Mouse (Mus musculus) common myeloid progenitor, adult 5-6 weeks (primary cell): ENCODE data around the gene 9130213A22Rik. TPM values are rescaled to one million over a fixed set of nuclear protein-coding genes. Genes with fewer than 3 reads are reported as not detected.

ENCODE experiments used
- ATAC-seq: replicated peaks from 2 replicates; pipeline ENCODE4 v1.8.0; 2016; ENCODE audit warnings: low read depth, mild to moderate bottlenecking, moderate TSS enrichment, inconsistent platforms; ENCODE audit not compliant: poor library complexity, severe bottlenecking
- total RNA-seq: library from RNA; stranded (forward); fragments of 200-1000, 187-1606 nt; gene quantifications from 2 replicates; pipeline ENCODE4 v1.2.3, GENCODE M21; 2017

9130213A22Rik gene
- total RNA-seq, 1 experiment from 2014 or later, result not detected

DNA sequence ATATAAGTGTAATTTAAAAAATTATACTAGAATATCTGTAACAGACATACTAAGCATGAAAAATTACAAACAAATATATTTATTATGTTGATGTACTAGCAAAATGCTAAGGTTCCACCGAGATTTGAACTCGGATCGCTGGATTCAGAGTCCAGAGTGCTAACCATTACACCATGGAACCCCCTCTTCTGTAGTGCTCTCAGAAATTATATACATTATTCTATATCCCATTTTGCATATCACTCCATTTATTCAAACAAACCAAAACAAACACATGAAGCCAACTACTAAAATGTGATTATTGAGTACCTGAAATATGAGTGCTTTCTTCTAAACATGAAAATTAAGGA is 2.1 kb upstream of the 9130213A22Rik start:
- no peak for ATAC-seq

DNA sequence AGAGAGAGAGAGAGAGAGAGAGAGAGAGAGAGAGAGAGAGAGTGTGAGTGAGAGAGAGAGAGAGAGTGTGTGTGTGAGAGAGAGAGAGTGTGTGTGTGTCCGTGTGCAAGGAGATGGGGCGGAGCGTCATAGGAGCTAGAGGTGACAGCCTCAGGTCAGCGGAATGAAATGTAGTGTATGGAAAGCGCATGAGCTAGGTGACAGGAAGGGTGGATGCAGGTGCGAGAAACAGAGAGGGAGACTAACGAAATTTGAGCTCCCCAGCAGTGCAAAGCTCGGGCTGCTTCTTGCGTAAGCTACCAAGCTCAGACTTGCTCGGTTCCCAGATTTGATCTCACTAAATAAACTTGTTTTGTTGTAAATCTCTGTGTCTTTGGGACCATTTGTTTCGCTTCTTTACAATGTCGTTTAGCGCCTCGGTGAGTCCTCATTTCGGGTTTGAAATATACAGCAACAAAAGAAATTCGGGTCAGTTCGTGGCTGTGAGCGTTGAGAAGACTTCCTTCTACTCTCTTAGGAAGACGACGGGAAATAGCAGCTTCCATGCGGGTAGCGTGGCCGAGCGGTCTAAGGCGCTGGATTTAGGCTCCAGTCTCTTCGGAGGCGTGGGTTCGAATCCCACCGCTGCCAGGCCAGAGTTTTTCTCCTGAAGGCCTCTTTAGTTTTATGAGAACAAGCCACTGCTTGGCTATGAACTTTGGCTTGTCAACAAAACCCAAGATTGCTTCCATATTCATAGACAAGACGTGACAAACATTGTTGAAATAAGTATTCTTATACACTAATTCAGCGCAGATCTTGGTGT is 1.5 kb upstream of the 9130213A22Rik start:
- peak; percentile 19 for ATAC-seq

DNA sequence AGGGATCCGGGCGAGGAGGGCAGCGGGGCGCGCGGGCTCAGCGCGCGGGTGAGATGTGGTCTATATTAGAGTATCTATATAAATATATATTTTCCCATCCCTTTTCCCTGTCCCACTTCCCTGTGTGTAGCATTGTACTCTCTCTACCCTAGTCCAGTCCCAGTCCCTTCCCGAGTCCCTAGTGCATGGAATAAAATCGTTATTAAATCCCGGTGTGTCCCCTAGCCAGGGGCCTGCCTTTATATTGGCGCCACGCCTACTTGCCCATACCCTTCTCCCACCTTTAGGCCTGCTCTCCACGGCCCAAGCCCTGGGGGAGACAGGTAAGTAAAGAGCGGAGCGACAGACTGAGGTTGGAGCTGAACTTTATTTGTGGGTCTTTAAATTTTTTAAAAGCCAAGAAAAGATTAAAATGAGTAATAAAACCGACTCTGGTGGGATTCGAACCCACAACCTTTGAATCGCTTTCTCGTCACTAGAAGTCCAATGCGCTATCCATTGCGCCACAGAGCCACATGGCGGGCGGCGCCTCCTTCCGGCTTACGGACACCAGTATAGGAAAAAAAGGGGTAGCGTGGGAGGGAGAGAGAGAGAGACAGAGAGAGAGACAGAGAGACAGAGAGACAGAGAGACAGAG is 785 bp upstream of the 9130213A22Rik start:
- ATAC-seq, result no peak

DNA sequence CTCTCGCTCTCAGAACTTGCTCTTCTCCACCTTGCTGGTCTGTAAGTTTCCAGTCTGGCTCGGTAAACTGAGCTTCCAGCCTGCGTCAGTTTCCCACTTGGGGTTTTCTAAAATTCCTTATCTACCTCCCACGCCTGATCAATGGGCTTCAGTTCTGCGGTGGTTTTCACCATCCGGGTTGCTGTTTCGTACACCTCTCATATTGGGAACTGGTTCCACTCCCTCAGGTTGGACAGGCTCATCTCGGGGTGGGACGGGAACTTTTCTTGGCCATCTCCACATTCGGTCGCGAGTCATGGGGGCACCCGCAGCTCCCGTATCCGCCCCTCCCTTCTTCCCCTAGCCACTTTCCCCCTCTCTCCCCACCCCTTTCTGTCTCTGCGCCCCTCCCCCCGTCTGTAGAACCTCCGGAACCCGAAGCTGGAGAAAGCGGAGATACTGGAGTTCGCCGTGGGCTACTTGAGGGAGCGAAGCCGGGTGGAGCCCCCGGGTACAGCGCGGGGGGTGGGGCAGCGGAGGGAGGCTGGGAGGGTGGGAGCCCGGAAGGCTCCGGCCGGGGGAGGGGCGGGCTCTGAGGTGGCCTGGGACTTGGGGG is 551 bp downstream of the 9130213A22Rik start:
- ATAC-seq, result no peak

DNA sequence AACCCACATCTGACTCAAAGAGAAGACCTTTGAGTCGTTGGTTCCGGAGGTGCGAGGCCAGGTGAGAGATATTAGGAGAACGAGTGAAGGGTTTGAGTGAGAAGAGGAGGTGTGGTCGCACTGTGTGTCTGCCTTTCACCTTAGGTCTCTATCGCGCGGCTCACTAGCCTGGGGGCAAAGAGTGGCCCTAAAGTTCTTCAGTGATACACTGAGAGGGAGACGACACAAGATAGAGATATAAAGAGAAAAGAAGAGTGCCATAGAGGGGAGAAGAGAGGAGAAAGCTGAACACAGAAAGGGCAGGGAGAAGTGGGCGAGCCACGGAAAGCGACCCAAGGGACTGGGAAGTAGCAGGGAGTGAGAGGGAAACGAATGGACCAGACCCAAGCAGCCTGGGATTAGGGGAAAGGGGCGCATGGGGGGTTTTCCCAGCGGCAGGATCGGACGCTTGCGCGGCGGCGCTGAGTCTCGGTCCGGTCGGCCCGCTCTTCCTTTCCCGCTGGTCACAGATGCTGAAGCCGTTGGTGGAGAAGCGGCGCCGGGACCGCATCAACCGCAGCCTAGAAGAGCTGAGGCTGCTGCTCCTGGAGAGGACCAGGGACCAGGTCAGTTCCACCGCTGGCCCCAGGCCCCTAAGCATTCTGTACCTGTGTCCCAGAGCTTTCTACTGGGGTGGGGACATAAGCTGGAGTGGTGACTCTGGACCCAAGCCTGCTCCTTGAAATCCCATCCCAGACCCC is 1.2 kb downstream of the 9130213A22Rik start:
- no peak for ATAC-seq

DNA sequence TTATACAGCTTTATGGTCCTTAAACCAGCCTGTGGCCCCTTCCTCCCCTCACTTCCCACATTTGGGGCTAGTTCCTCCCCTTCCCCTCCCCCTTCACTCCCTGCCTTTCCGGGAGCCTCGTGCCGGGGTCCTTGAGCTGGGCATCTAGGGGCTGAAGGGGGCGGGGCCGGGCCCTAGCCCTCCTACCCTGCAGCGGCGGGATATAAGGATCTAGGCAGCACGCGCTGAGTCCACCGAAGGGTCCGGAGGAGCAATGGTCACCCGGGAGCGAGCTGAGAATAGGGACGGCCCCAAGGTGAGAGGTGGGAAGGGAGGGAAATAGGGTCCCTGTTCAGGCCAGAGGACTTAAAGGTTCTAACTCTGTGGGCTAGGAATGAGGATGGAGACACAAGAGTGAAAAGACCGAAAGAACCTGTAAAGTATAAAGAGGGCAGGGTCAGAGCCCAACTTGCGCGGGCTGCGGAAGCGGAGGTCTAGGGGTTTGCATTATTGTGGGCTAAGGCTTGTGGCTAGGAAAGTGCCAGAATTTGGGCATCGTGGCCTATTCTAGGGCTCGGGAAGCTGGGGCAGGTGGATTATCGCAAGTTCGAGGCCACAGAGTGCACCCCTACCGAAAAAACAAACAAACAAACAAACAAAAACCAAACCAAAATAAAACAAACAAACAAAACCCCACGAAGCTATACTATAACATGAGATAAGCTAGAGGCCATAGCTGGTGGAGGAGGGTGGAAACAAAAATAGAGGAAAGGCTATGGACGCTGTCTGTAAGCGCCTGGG is 2.0 kb downstream of the 9130213A22Rik start, which contains the start of gene Hes7:
TSS of gene Hes7 (plus strand) at position 184 of the 780 bp plus-strand sequence.
- no peak for ATAC-seq

DNA sequence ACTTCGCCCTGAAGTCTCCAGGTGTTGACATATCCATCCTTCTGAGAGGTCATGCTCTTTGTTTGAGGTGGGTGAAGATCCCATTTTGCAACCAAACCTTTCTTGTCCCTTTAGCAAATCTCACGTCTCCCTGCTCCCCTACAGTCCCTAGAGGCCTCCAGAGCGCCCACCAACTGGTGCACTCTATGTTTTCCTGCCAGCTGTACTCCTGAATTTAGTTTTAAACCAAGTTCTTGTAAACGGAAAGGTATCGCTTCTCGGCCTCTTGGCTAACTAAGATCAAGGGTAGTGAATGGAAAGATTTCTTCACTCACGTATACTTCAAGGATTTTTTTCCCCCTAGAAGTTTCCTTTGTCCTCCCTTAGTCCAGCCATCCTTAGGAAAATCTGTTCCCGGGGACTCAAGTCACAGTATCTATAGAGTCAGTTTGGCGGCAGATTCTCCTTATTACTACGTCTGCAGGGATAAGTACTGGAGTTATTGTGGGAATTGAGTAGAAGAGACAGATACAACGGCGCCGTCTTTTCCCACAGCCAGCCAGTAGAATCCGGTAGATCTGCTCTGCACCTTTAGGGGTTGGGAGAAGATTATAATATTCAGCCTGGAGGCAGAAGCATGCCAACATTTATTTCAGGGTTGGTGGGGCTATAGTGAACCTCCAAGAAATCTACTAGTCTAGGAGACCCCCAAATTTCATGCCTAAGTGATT is 2.8 kb downstream of the 9130213A22Rik start:
- no peak for ATAC-seq

DNA sequence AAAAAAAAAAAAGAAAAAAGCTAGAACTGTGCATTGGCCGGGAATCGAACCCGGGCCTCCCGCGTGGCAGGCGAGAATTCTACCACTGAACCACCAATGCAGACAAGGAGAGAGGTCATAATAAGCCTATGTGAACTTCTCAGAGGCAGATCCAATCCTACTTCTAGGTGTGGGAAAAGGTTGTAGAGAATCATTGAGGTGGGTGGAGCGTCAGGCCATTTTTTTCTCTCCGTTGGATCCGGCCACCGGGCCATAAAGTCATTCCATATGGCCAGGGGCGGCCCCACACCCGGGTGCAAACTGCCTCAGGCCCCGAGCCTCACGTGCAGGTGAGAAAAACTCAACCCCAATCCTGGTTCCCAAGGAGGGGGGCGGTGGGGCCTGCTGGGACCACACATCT is 3.6 kb downstream of the 9130213A22Rik start:
- ATAC-seq, result peak; percentile 13; the same call in 1 of the 2 replicates

DNA sequence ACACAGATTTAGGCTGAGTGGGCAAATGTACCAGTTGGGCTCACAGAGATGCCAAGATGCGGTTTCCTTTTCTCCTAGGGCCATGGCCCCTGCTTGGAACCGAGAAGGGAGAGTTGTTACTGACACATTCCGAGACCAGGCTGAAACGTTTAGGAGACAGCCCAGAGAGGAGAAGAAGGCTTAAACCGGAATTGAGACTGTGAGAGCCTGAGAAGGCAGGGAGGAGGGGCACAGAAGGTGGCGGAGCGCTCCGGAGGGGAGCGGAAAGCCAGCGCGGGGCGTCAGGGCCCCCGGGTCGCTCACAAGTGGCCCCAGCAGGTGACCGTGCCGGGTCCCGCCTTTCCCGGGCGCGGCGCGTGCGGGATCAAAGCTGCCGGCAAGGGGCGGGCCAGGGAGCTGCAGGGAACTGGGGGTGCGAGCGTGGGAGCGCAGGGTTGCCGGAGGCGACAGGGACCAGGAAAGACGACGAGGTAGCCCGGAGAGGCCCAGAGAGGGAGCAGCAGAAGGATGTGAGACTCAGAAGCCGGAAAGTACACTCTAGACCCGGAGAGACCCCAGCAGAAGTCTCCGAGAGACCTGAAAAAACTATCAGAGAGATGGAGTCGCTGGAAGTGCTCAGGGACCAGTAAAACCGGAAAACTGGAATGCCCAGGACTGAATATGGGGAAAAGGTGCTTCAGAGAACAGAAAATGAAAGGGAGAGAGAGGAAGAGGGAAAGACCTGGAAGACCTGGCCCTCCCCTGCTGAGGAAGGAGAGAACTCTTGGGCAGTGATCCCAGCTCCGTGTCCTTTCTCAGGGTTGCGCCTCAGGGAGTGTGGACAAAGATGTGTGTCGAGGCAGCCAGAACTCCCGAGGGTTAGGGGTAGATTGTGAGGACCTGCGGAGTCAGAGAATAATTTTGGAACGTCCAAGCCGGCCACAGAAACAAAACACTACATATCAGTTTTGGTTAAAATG is 4.4 kb downstream of the 9130213A22Rik start:
- ATAC-seq, result peak; percentile 37

DNA sequence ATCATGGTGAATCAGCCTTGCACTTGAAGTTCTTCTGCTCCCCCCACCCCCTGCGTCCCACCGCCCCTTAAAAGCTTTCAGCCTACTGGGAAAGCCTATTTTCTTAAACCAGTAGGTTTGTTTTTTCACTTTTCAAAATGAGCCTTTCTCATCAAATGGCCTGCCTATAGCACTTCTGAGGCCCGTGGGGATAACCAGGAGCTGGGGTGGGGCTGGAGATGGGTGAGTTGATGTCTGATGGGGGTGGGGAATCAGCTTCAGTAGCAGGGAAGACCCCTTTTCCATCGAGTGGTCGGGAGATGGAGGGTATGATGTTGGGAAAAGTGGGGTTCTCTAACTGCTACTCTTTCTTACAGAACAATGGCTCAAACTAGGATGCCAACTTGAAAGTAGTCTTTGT is 5.5 kb downstream of the 9130213A22Rik start:
- no peak for ATAC-seq

DNA sequence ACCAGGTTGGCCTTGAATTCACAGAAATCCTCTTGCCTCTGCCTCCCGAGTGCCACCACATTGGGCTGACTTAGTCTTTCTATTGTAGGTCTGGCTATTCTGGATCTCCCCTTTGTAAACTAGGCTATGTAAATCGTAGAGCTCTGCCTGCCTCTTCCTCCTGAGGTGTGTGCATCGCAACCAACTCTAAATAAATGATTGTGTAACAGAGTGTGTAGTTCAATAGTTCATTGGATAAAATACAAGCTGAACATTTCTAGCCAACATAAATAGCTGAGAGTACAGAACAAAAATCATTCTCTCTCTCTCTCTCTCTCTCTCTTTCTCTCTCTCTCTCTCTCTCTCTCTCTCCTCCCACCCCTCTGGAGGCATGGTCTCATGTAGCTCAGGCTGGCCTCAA is 7.8 kb downstream of the 9130213A22Rik start:
- no peak for ATAC-seq

DNA sequence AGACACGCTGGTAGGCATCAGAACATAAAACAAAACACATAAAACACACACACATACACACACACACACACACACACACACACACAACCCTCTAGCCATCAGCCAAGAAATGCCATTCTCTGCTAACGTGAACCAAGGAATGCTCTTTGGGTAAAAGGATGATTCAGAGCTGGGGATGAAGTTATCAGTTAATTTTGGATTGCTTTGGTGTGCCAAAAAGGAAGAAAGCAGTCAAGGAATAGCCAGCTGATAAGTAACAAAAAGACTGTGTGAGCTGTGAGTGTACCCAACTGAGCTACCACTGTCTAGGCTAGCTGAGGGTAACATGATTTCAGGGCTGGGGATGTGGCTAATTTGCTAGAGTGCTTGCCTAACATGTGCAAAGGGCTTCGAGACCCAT is 8.4 kb downstream of the 9130213A22Rik start:
- ATAC-seq, result no peak

DNA sequence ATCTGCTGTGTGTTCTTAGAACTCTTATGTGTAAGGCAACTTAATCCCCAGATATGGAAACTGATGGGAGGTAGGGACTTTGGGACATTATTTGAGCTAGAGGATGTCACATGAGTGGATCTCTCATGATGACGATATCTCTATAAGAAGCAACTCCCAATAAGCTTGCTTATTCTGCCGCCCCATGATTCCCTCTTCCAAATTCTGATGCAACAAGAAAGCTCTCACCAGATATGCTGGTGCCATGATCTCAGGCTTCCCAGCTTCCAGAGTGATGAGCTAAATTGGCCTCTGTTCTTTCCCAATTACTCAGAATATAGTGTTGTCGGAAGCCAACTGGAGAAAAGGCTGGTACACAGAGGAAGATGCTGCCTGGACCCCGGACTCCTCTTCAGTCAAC is 10.5 kb downstream of the 9130213A22Rik start:
- ATAC-seq, result no peak

DNA sequence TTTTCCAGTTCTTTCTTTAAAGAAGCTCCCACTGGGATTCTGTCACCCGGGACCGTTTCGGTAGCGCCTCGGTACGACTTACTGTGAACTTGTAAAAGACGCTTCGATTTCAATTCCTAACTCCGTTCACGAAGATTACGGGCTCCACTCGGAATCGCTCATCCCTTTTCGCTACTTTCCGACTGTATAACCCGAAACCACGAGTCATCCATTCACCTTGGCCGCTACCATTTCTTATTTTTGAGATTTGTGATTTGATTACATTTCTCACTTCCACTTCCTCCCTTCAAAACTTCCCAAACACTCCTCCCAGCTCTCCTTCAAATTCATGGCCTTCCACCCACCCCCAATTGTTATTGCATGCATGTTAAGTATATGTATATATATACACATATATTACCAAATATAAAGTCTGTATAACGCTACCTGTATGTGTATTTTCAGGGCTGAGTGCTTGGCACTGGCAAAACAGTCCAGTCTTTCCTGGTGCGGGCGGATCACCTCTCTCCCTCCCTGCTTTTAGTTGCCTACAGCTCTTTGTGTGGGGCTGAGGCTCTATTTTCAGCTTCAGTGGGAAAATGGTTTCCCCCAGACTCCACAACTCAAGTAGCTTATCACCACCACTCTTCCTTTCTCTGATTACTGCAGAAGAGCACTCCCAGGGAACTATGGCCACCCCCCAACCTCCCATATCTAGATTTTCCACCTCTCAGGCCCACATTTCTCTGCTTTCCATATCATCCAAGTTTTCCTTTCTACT is 11.2 kb downstream of the 9130213A22Rik start:
- ATAC-seq, result 0 out of 2 replicates have a peak, but pooled peaks have one; percentile 6

DNA sequence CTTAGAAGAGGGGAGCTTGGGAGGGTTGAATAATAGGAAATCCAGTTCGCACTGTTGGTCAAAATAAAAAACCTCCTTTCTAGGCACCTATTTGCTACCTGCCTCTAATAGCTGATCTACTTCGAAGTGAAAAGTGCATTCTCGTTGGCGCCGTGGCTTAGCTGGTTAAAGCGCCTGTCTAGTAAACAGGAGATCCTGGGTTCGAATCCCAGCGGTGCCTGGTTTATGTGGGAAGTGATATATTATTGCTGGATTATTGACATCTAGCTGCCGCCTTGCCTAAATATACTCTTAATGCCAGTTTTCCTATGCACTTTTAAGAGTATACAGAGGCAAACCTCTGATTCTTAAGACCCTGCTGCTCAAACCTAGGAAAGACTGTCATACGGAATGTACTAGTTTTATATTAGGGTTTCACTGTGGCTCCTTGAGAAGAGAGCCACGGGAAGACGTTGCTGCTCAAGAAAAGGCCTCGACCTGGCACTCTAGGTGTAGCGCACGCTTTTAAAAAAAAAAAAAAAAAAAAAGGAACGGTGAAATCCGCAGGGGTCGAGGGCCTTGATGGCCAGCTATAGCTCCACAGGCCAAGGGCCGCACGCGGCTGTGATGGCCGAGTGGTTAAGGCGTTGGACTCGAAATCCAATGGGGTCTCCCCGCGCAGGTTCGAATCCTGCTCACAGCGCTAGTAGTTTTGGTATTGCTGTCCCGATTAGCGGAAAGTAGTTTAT is 11.9 kb downstream of the 9130213A22Rik start:
- ATAC-seq, result peak; percentile 61

DNA sequence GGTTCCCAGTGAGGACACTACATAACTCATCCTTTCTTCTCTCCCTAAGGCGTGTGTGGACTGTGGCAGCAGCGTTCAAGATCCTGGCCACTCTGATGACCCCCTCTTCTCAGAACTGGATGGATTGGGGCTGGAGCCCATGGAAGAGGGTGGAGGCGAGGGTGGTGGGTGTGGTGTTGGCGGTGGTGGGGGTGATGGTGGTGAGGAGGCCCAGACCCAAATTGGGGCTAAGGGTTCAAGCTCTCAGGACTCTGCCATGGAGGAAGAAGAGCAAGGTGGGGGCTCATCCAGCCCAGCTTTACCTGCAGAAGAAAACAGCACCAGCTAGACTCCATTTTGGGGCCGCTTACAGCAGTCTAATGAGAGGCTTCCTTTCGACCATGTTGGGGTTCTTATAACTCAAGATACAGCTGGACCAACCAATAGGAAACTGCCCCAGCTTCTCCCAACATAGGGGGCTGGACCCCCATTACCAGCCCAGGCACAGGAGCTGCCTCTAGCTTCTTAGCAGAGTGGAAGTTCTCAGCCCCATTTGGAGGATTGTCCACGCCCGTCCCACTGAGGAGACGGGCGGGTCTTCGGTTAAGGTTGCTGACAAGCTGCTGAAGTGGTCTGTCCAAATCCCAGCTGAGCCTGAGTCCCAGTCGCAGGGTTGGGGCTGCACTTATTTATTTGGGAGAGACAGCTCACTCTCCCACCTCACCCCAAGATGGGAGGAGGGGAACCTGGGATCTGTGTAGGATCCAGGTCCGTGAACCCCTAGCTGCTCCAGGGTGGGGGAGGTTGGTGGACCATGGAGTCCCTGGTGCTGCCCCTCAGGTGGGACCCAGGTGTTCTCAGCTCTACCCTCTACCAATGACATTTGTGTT is 13.1 kb downstream of the 9130213A22Rik start:
- ATAC-seq, result no peak
